Mouse (Mus musculus): Measurements from ENCODE around the gene Akr1d1. TPM values are rescaled to one million over a fixed set of nuclear protein-coding genes. Genes with fewer than 3 reads are reported as not detected.

Akr1d1 gene
- total and polyA plus RNA-seq, 2 experiments from 2014 or later = not detected

DNA sequence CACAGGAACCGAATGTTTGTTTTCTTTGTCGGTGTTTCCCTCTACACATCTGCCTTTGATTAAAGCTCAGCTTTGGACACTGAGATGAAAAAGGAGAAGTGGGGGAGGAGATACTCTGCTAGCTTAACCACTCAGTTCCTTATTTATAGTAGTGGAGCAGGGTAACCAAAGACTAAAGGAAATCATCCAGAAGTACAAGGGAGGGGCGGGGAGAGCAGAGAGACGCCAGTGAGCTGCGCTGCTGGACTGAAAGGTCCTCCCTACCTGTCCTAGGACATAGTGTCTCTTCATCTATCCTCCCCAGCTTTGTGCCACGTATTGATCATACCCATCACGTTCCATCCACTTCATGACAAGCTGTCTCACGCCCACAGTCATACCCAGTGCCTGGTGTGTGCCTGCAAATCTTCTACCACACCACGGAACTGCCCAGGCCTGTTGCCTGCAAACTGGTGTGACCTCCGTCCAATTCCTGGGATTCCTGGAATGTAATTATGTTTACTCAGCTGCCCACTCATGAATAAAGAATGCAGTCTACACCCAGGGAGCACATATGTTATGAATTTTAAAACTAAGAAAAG is 87.5 kb downstream of the Akr1d1 start:
- no peak overlapping the region for H3K4me3 ChIP-seq (ENCODE audit: low read depth, low read length)
- H3K9ac ChIP-seq (replicated peaks; ENCODE audit: low read length, poor library complexity, severe bottlenecking) = no peak overlapping the region
- DNase-seq (ENCODE audit: low spot score) = no peak
- H3K4me2 ChIP-seq (ENCODE audit: low read depth, low read length, poor library complexity, severe bottlenecking) = no peak overlapping the region
- H3K9me3 ChIP-seq (ENCODE audit: low read length) = no peaks in the 10 kb centered on the region
- no peaks in the 10 kb centered on the region for H3K4me1 ChIP-seq (ENCODE audit: insufficient read depth, low read length)
- H3K27ac ChIP-seq (ENCODE audit: low read depth, low read length) = no peak overlapping the region
- no peaks in the 10 kb centered on the region for H3K36me3 ChIP-seq (ENCODE audit: insufficient read depth, low read length)
- ATAC-seq (ENCODE audit: low FRiP score) = no peak
- TF ChIP-seq CTCF (IDR thresholded peaks at IDR 0.05) = no peak
- no peaks in the 10 kb centered on the region for H3K27me3 ChIP-seq (ENCODE audit: insufficient read depth, low read length)
- WGBS = 76% methylated on average over 10 of the region's 10 CpGs

Other genes with a start within 250 kb of the Akr1d1 start
- 26.9 and 32.4 TPM in 2 replicates for gene Dgki, start 230.0 kb upstream of the Akr1d1 start, total RNA-seq (2014; rRNA removed)
- 3.3 and 4.6 TPM in 2 replicates for gene Dgki, start 230.0 kb upstream of the Akr1d1 start, polyA plus RNA-seq (2015; fragmentation: Nextera tagmentation; extraction: Ambion mirVana)
- 3.9 and 4.5 TPM in 2 replicates for gene Creb3l2, start 88.0 kb upstream of the Akr1d1 start, total RNA-seq (2014; rRNA removed)
- gene Creb3l2, start 88.0 kb upstream of the Akr1d1 start, polyA plus RNA-seq (2015; fragmentation: Nextera tagmentation; extraction: Ambion mirVana) = 1.9 and 2.1 TPM in 2 replicates

Measured in midbrain, postnatal 0 days (tissue).